Mouse (Mus musculus): ENCODE data around the gene Abhd11.

DNA sequence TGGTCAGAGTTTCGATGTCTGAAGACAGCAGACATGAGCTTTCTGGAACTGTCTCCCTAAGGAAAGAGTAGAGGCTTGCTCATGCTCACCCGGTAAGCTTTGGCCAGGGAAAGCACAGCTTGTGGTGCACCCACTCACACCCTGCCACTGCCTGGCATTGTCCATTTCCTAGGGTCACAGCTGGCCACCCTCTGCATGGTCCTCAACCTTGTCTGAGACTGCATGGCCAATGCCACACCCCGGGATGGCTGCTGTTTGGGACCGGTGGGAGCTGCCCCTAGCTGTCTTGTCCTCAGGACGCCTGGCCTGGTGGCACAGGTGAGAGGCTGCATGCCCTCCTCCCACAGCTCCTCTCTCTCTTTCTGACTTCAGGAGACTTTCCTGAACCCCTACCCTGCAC, 39.6 kb downstream of the Abhd11 start:
- no peak for TF ChIP-seq CTCF (IDR thresholded peaks at IDR 0.05; ENCODE audit: insufficient read depth, low read length)
- TF ChIP-seq POLR2A (IDR thresholded peaks at IDR 0.05; ENCODE audit: borderline replicate concordance, extremely low read depth, low read depth, low read length) = no peak

All from lung, adult 2 months (tissue).